Mouse (Mus musculus) spleen, adult 2 months (tissue): ENCODE data around the gene Nxf1. TPM values are rescaled to one million over a fixed set of nuclear protein-coding genes. Genes with fewer than 3 reads are reported as not detected.
A peak's percentile ranks its signal among the peaks of the same experiment; 100 is the strongest.

ENCODE experiments used
- DNase-seq, 2 experiments: peaks; one replicate each; pipeline versions ENCODE4 v3.0.0 to v3.0.0-alpha.2; 2012 to 2021; ENCODE audit warnings: low spot score in 2 of 2, low read depth in 1 of 2
- H3K27ac ChIP-seq: fragments of 200-500 bp; 2 replicates; pipeline ENCODE4 v1.5.1; 2012; ENCODE audit warnings: low read length, inconsistent platforms; ENCODE audit not compliant: insufficient read depth
- H3K27me3 ChIP-seq: fragments of 200-500 bp; 2 replicates; pipeline ENCODE4 v1.6.1; 2012; ENCODE audit warnings: mild to moderate bottlenecking, moderate library complexity, low read length, inconsistent platforms; ENCODE audit not compliant: control insufficient read depth, insufficient read depth
- H3K36me3 ChIP-seq: fragments of 200-500 bp; 2 replicates; pipeline ENCODE4 v1.6.1; 2012; ENCODE audit warnings: mild to moderate bottlenecking, low read length, inconsistent platforms; ENCODE audit not compliant: control insufficient read depth, insufficient read depth
- H3K4me1 ChIP-seq: fragments of 200-500 bp; 2 replicates; pipeline ENCODE4 v1.6.1; 2011; ENCODE audit warnings: inconsistent platforms; ENCODE audit not compliant: control insufficient read depth, insufficient read depth, insufficient read length
- H3K4me3 ChIP-seq: fragments of 200-500 bp; 2 replicates; pipeline ENCODE4 v1.5.1; 2011; ENCODE audit warnings: mild to moderate bottlenecking, inconsistent platforms; ENCODE audit not compliant: insufficient read depth, insufficient read length; ENCODE audit errors: extremely low read depth
- CTCF ChIP-seq: fragments of 200-500 bp; IDR thresholded peaks from 2 replicates; pipeline ENCODE4 v1.5.1; 2011; ENCODE audit warnings: mild to moderate bottlenecking, inconsistent platforms; ENCODE audit not compliant: insufficient read depth, insufficient read length, insufficient replicate concordance; ENCODE audit errors: extremely low read depth
- POLR2A ChIP-seq: fragments of 200-500 bp; IDR thresholded peaks from 2 replicates; pipeline ENCODE4 v1.6.1; 2011; ENCODE audit warnings: low read depth, low read length, inconsistent platforms
- WGBS: fragments of 180-500 bp; shearing (Covaris S2); methylation state at CpG from one replicate; pipeline ENCODE4 v1.1.7; 2018; 5-methylcytosine and 5-hydroxymethylcytosine counted together
- polyA plus RNA-seq: library from polyadenylated mRNA; depleted of rRNA; stranded (reverse); fragments of >200 nt; gene quantifications from 2 replicates; pipeline ENCODE4 v1.2.3, GENCODE M21; 2012

The Nxf1 gene
- polyA plus RNA-seq, 1 experiment = 104 TPM

DNA sequence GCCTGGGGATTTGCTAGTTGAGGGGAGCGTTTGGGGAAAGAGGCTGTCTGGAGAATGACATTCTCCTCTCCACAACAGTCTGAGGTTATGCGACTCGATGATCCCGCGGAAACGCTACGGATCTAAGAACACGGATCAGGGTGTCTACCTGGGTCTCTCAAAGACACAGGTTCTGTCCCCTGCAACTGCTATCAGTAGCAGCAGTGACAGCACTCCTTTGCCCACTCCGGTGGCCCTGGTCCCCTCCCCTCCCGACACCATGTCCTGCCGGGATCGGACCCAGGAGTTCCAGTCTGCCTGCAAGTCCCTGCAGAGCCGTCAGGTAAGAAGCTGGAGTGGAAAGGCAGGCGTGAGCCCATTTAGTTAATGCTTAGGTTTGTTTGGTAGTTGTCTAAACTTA lies 14.7 kb upstream of the Nxf1 start:
- H3K27me3 ChIP-seq = no peaks in the 10 kb centered on the region
- 5% methylated on average over 14 of the region's 14 CpGs for WGBS

GRCm38 (mm10) chr19:8745382-8745781 lies 11.5 kb upstream of the Nxf1 start:
- TF ChIP-seq POLR2A (no peak), CTCF (no peak)
- H3K4me1 ChIP-seq = peaks cover 4% of the 10 kb centered on the region; the same call in 1 of the 2 replicates
- peaks cover 40% of the 10 kb centered on the region for H3K36me3 ChIP-seq
- no peak overlapping the region for H3K27ac ChIP-seq
- no peak for DNase-seq
- WGBS = 93% methylated on average over 1 of the region's 1 CpGs
- no peaks in the 10 kb centered on the region for H3K27me3 ChIP-seq
- no peak overlapping the region for H3K4me3 ChIP-seq

More for the DNA sequence above, 14.7 kb upstream of the Nxf1 start:
- Histone ChIP-seq H3K4me1 (peaks cover 4% of the 10 kb centered on the region; the same call in 1 of the 2 replicates), H3K27ac (peak overlapping the region; percentile 86), H3K4me3 (peak overlapping the region; percentile 96), H3K36me3 (peaks cover 30% of the 10 kb centered on the region)
- TF ChIP-seq POLR2A (no peak), CTCF (no peak)
- DNase-seq = no peak

- TF ChIP-seq CTCF = no peak
- TF ChIP-seq POLR2A = no peak
- Histone ChIP-seq H3K36me3 (peaks cover 47% of the 10 kb centered on the region), H3K4me1 (0 out of 2 replicates have a peak, but pooled peaks cover under 1% of the 10 kb centered on the region), H3K27me3 (no peaks in the 10 kb centered on the region), H3K4me3 (no peak overlapping the region), H3K27ac (no peak overlapping the region)
- DNase-seq = no peak
- 84% methylated on average over 2 of the region's 2 CpGs for WGBS
Measured at GRCm38 (mm10) chr19:8747368-8747767, 9.5 kb upstream of the Nxf1 start.

DNA sequence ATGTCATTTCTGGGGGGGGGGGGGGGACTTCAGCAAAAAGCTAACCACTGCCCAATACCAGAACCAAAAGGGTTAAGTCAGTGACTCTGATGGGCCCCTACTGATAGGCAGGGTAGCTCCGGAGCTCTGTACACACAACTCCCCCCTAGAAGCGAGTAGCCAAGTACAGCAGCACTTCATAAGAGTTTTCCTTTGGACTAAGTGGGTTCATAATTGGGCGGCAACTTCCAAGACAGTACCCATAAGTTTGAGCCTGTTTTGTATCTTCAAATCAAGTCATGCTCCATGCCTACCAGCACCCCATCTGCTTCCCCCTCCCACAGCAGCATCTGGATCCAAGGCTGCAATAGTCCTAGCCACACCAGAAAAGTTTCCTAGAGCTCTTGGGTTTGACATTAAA lies 1.2 kb upstream of the Nxf1 start:
- no peak for DNase-seq
- WGBS = 75% methylated on average over 3 of the region's 3 CpGs
- no peak overlapping the region for H3K4me3 ChIP-seq
- no peaks in the 10 kb centered on the region for H3K27me3 ChIP-seq
- peaks cover 12% of the 10 kb centered on the region; the same call in 1 of the 2 replicates for H3K4me1 ChIP-seq
- H3K27ac ChIP-seq = no peak overlapping the region
- peaks cover 10% of the 10 kb centered on the region for H3K36me3 ChIP-seq
- TF ChIP-seq POLR2A (no peak), CTCF (no peak)

- WGBS = 2% methylated on average over 14 of the region's 14 CpGs
- TF ChIP-seq POLR2A (no peak), CTCF (no peak)
- Histone ChIP-seq H3K27ac (peak overlapping the region; percentile 92), H3K36me3 (peaks cover 9% of the 10 kb centered on the region), H3K4me1 (peaks cover 12% of the 10 kb centered on the region; the same call in 1 of the 2 replicates), H3K27me3 (no peaks in the 10 kb centered on the region), H3K4me3 (peak overlapping the region; percentile 91)
- no peak for DNase-seq
Measured at GRCm38 (mm10) chr19:8757471-8757998, 662 bp downstream of the Nxf1 start.

DNA sequence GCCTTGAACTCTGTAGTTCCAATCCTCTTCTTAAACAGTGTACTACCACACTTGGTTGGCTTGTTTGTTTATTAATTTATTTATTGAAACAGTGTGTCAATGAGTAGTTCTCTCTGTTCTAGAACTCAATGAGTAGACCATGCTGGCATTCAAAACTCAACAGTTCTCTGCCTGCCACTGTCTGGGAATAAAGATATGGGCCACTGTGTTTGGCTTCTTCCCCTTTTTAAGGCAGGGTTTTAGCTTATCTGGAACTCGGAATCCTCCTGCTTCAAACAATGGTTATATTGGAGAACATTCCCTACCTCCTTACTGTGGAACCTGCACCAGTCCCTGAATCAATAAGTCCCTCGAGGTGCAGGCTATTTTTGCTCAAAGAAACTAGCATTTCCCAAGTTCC lies 2.0 kb downstream of the Nxf1 start:
- no peaks in the 10 kb centered on the region for H3K27me3 ChIP-seq
- 51% methylated on average over 2 of the region's 2 CpGs for WGBS
- peaks cover 12% of the 10 kb centered on the region; the same call in 1 of the 2 replicates for H3K4me1 ChIP-seq
- H3K36me3 ChIP-seq = peaks cover 16% of the 10 kb centered on the region
- TF ChIP-seq CTCF = no peak
- no peak for TF ChIP-seq POLR2A
- no peak overlapping the region for H3K27ac ChIP-seq
- H3K4me3 ChIP-seq = no peak overlapping the region
- DNase-seq = no peak

DNA sequence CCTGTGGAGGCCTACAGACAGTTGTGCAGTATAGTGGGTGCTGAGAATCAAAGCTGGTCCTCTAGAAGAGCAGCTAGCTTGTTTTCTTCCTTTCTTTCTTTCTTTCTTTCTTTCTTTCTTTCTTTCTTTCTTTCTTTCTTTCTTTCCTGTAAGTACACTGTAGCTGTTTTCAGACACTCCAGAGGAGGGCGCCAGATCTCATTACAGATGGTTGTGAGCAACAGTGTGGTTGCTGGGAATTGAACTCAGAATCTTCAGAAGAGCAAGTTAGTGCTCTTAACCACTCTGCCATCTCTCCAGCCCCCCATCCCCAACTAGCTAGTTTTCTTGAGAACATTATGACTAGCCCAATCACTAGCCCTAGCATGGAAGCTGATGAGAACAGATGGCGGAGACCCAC lies 3.9 kb downstream of the Nxf1 start:
- peaks cover 9% of the 10 kb centered on the region; the same call in 1 of the 2 replicates for H3K4me1 ChIP-seq
- no peak overlapping the region for H3K4me3 ChIP-seq
- H3K27me3 ChIP-seq = no peaks in the 10 kb centered on the region
- no peak overlapping the region for H3K27ac ChIP-seq
- WGBS = 93% methylated on average over 2 of the region's 2 CpGs
- peaks cover 33% of the 10 kb centered on the region for H3K36me3 ChIP-seq
- no peak for DNase-seq
- TF ChIP-seq POLR2A (no peak), CTCF (no peak)
